Mouse (Mus musculus): Measurements from ENCODE around the gene Zfp324. TPM values are rescaled to one million over a fixed set of nuclear protein-coding genes. Genes with fewer than 3 reads are reported as not detected.

The Zfp324 gene
- total and polyA plus RNA-seq, 2 experiments from 2014 or later = 7.1 to 30.1 TPM

GRCm38 (mm10) chr7:12961511-12962141 is 4.0 kb upstream of the Zfp324 start:
- Histone ChIP-seq H3K27me3 (ENCODE audit: insufficient read depth, low read length) (no peaks in the 10 kb centered on the region), H3K4me1 (ENCODE audit: insufficient read depth, low read length) (peaks cover 10% of the 10 kb centered on the region; the same call in 1 of the 2 replicates), H3K9ac (replicated peaks; ENCODE audit: low read length) (peak overlapping the region; percentile 65), H3K36me3 (ENCODE audit: insufficient read depth, low read length) (no peaks in the 10 kb centered on the region), H3K4me2 (ENCODE audit: low read depth, low read length) (peak overlapping the region; percentile 70), H3K27ac (peak overlapping the region; percentile 85), H3K9me3 (ENCODE audit: low read length) (no peaks in the 10 kb centered on the region), H3K4me3 (ENCODE audit: low read length) (peak overlapping the region; percentile 51)
- 1% methylated on average over 29 of the region's 29 CpGs for WGBS
- DNase-seq (ENCODE audit: low spot score) (peak; percentile 91), ATAC-seq (peak; percentile 70)
- TF ChIP-seq CTCF (IDR thresholded peaks at IDR 0.05; ENCODE audit: low read depth) = no peak

DNA sequence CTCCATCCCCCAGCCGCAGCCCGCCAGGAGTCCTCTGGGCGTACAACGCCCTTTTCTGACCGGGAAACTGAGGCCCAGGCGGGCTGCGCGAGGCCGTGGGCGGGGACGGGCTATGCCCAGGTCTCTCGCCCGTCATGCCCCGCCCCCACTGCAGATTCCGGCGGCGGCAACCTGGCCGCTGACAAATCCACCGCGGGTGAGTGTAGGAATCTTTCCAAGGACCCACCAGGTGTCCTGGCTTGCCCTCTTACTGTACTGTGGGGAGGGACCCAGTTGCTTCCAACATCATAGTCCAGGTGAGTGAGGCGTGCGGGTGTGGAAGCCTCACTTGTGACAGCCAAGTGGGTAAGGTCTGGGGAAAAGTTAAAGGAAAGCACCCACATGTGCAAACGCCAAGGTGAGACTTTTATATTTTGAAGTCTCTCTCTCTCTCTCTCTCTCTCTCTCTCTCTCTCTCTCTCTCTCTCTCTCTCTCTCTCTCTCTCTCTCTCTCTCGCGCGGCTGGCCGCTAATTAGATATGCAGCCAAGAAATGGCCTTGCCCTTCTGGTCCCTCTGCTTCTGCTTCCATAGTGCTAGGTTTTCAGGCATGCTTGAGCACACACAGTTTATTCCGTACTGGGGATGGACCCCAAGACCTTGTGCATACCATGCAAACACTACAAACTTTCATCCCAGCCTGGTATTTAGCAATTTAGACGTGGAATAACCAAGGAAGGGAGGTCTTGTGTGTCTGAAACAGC is 637 bp downstream of the Zfp324 start:
- peak; percentile 47 for DNase-seq (ENCODE audit: low spot score)
- H3K4me2 ChIP-seq (ENCODE audit: low read depth, low read length) = peak overlapping the region; percentile 98
- ATAC-seq = peak; percentile 60
- H3K36me3 ChIP-seq (ENCODE audit: insufficient read depth, low read length) = peaks cover 21% of the 10 kb centered on the region
- peak overlapping the region; percentile 84 for H3K4me3 ChIP-seq (ENCODE audit: low read length)
- peak overlapping the region; percentile 90 for H3K27ac ChIP-seq
- under 1% methylated on average over 29 of the region's 29 CpGs for WGBS
- H3K9ac ChIP-seq (replicated peaks; ENCODE audit: low read length) = peak overlapping the region; percentile 86
- H3K9me3 ChIP-seq (ENCODE audit: low read length) = no peaks in the 10 kb centered on the region
- TF ChIP-seq CTCF (IDR thresholded peaks at IDR 0.05; ENCODE audit: low read depth) = no peak
- H3K4me1 ChIP-seq (ENCODE audit: insufficient read depth, low read length) = peaks cover 19% of the 10 kb centered on the region; the same call in 1 of the 2 replicates
- no peaks in the 10 kb centered on the region for H3K27me3 ChIP-seq (ENCODE audit: insufficient read depth, low read length)

DNA sequence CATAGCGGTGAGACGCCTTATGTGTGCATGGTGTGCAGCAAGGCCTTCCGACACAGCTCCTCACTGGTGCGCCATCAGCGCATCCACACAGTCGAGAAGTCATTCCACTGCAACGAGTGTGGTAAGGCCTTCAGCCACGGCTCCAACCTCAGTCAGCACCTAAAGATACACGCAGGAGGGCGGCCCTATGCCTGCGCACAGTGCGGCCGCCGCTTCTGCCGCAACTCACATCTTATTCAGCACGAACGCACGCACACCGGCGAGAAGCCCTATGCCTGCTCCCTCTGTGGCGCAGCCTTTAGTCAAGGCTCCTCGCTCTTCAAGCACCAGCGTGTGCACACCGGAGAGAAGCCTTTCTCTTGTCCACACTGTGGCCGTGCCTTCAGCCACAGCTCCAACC is 5.3 kb downstream of the Zfp324 start:
- no peak overlapping the region for H3K4me3 ChIP-seq (ENCODE audit: low read length)
- no peaks in the 10 kb centered on the region for H3K9me3 ChIP-seq (ENCODE audit: low read length)
- no peak overlapping the region for H3K27ac ChIP-seq
- no peaks in the 10 kb centered on the region for H3K27me3 ChIP-seq (ENCODE audit: insufficient read depth, low read length)
- no peak for DNase-seq (ENCODE audit: low spot score)
- H3K4me1 ChIP-seq (ENCODE audit: insufficient read depth, low read length) = peaks cover 10% of the 10 kb centered on the region; the same call in 1 of the 2 replicates
- no peak for ATAC-seq
- 96% methylated on average over 25 of the region's 25 CpGs for WGBS
- TF ChIP-seq CTCF (IDR thresholded peaks at IDR 0.05; ENCODE audit: low read depth) = no peak
- no peak overlapping the region for H3K9ac ChIP-seq (replicated peaks; ENCODE audit: low read length)
- H3K4me2 ChIP-seq (ENCODE audit: low read depth, low read length) = no peak overlapping the region
- H3K36me3 ChIP-seq (ENCODE audit: insufficient read depth, low read length) = peaks cover 30% of the 10 kb centered on the region

DNA sequence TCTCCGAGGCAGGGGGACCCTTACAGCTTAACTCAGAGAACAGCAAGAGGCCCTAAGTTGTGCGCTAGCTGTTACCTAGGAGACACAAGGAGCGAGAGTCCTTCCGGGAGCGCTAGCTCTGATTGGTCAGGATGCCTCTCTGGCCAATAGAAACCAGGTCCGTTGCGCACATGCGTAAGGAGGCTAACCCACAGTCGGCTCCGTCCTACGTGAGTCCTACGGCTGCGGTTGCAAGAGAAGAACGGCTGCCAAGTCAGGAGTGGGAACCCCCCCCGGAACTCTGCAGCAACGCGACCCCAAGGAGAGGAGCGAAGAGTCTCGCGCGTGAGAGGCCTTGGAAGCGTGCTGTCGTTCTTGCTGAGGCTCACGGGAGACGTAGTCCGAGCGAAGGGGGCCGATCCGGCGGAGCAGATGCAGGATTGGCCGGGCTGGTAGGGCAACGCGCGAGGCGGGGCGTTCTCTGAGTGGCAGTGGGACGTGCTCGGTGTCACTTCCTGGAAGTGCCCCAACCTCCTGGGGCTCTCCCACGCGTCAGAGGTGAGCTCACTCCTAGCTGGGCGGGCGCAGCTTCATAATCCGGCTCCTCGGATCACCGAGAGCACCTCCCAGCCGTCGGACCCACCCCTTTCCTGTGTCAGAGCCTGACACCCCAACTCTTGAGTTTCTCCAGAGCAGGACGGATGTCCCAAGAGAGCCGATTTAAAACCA is 12.2 kb downstream of the Zfp324 start, which contains the start of gene Zfp446:
Zfp446 (plus strand) TSS at position 167 of the 708 bp plus-strand sequence.
- peak within 1 kb of the TSS; percentile 63 for H3K9ac ChIP-seq (replicated peaks; ENCODE audit: low read length)
- H3K27me3 ChIP-seq (ENCODE audit: insufficient read depth, low read length) = no peaks in the 10 kb centered on the region
- under 1% methylated on average over 49 of the region's 49 CpGs for WGBS
- H3K4me3 ChIP-seq (ENCODE audit: low read length) = peak within 1 kb of the TSS; percentile 59
- H3K4me1 ChIP-seq (ENCODE audit: insufficient read depth, low read length) = no peaks in the 10 kb centered on the region
- no peaks in the 10 kb centered on the region for H3K9me3 ChIP-seq (ENCODE audit: low read length)
- ATAC-seq = peak; percentile 98
- H3K36me3 ChIP-seq (ENCODE audit: insufficient read depth, low read length) = no peaks in the 10 kb centered on the region
- no peak for TF ChIP-seq CTCF (IDR thresholded peaks at IDR 0.05; ENCODE audit: low read depth)
- H3K4me2 ChIP-seq (ENCODE audit: low read depth, low read length) = peak within 1 kb of the TSS; percentile 78
- peak within 1 kb of the TSS; percentile 94 for H3K27ac ChIP-seq
- DNase-seq (ENCODE audit: low spot score) = peak; percentile 99

GRCm38 (mm10) chr7:12978931-12979722 is 13.5 kb downstream of the Zfp324 start:
- peak overlapping the region; percentile 78 for H3K4me2 ChIP-seq (ENCODE audit: low read depth, low read length)
- H3K36me3 ChIP-seq (ENCODE audit: insufficient read depth, low read length) = no peaks in the 10 kb centered on the region
- no peaks in the 10 kb centered on the region for H3K4me1 ChIP-seq (ENCODE audit: insufficient read depth, low read length)
- peak overlapping the region; percentile 63; the same call in 1 of the 2 replicates for H3K9ac ChIP-seq (replicated peaks; ENCODE audit: low read length)
- ATAC-seq (no peak), DNase-seq (ENCODE audit: low spot score) (no peak)
- H3K27ac ChIP-seq = peak overlapping the region; percentile 94
- WGBS = 90% methylated on average over 18 of the region's 18 CpGs
- no peak for TF ChIP-seq CTCF (IDR thresholded peaks at IDR 0.05; ENCODE audit: low read depth)
- H3K4me3 ChIP-seq (ENCODE audit: low read length) = no peak overlapping the region
- no peaks in the 10 kb centered on the region for H3K9me3 ChIP-seq (ENCODE audit: low read length)
- no peaks in the 10 kb centered on the region for H3K27me3 ChIP-seq (ENCODE audit: insufficient read depth, low read length)

DNA sequence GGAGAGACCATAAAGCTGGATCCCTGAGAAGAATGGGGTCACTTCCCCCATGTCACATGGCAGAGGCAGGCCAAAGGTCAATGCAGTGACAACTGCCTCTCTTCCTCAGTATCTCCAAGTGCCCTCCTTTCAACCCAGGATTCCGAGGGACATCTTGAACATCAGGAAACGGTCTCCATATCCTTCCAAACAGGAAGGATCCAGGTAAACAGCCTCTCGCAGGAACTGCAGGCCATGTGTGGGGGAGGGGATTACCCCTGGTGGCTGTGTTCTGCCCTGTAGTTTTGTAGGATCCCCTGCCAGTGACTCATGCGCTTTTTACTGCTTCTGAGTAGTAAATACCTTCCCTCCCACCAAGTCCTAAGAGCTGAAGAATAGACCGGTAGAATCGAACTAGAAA is 14.1 kb downstream of the Zfp324 start:
- DNase-seq (ENCODE audit: low spot score) (no peak), ATAC-seq (no peak)
- Histone ChIP-seq H3K9me3 (ENCODE audit: low read length) (no peaks in the 10 kb centered on the region), H3K4me1 (ENCODE audit: insufficient read depth, low read length) (no peaks in the 10 kb centered on the region), H3K9ac (replicated peaks; ENCODE audit: low read length) (no peak overlapping the region), H3K4me2 (ENCODE audit: low read depth, low read length) (no peak overlapping the region), H3K36me3 (ENCODE audit: insufficient read depth, low read length) (no peaks in the 10 kb centered on the region), H3K4me3 (ENCODE audit: low read length) (no peak overlapping the region), H3K27ac (no peak overlapping the region), H3K27me3 (ENCODE audit: insufficient read depth, low read length) (no peaks in the 10 kb centered on the region)
- TF ChIP-seq CTCF (IDR thresholded peaks at IDR 0.05; ENCODE audit: low read depth) = no peak
- 83% methylated on average over 6 of the region's 6 CpGs for WGBS

Measured in hindbrain, postnatal 0 days (tissue).